Mouse (Mus musculus) intestine, postnatal 0 days (tissue): ENCODE measurements around the gene Zfp277. TPM values are rescaled to one million over a fixed set of nuclear protein-coding genes. Genes with fewer than 3 reads are reported as not detected.

ENCODE experiments used
- ATAC-seq: fragments of 200-750 bp; cut with Nextera tagmentation; 2 replicates; pipeline ENCODE4 v1.8.0; 2017; ENCODE audit warnings: mild to moderate bottlenecking, moderate TSS enrichment, moderate library complexity
- H3K27ac ChIP-seq: fragments of 300-500 bp; sonication (generic); 2 replicates; pipeline ENCODE4 v1.5.1; 2014; ENCODE audit warnings: mild to moderate bottlenecking, low read depth, low read length, moderate library complexity
- H3K27me3 ChIP-seq: fragments of 300-500 bp; sonication (generic); replicated peaks from 2 replicates; pipeline ENCODE4 v1.6.1; 2014; ENCODE audit warnings: low read length, mixed read lengths; ENCODE audit not compliant: control insufficient read depth, insufficient read depth
- H3K36me3 ChIP-seq: fragments of 300-500 bp; sonication (generic); 2 replicates; pipeline ENCODE4 v1.6.1; 2014; ENCODE audit warnings: mild to moderate bottlenecking, moderate library complexity; ENCODE audit not compliant: control insufficient read depth, insufficient read depth
- H3K4me1 ChIP-seq: fragments of 300-500 bp; sonication (generic); replicated peaks from 2 replicates; pipeline ENCODE4 v1.6.1; 2014; ENCODE audit warnings: antibody characterized with exemption, low read length, mixed read lengths; ENCODE audit not compliant: control insufficient read depth, insufficient read depth
- H3K4me2 ChIP-seq: fragments of 300-500 bp; sonication (generic); replicated peaks from 2 replicates; pipeline ENCODE4 v1.6.1; 2014; ENCODE audit warnings: low read depth, mild to moderate bottlenecking, moderate library complexity
- H3K4me3 ChIP-seq: fragments of 300-500 bp; sonication (generic); 2 replicates; pipeline ENCODE4 v1.5.1; 2014; ENCODE audit warnings: low read depth, low read length
- H3K9ac ChIP-seq: fragments of 300-500 bp; sonication (generic); 2 replicates; pipeline ENCODE4 v1.6.1; 2014; ENCODE audit warnings: mild to moderate bottlenecking, low read depth, low read length
- H3K9me3 ChIP-seq: fragments of 300-500 bp; sonication (generic); 2 replicates; pipeline ENCODE4 v1.6.1; 2016; ENCODE audit warnings: mixed run types; ENCODE audit not compliant: control insufficient read depth
- CTCF ChIP-seq: sonication (generic); IDR thresholded peaks from 2 replicates; pipeline ENCODE4 v1.5.1; 2016; ENCODE audit warnings: low read depth, mild to moderate bottlenecking, control low read depth, antibody characterized with exemption, moderate library complexity
- WGBS: fragments of 180-500 bp; shearing (Covaris S2); extraction: QIAGEN DNeasy Blood & Tissue Kit; methylation state at CpG from one replicate; pipeline ENCODE4 v1.1.7; 2014; 5-methylcytosine and 5-hydroxymethylcytosine counted together
- polyA plus RNA-seq: library from polyadenylated mRNA; unstranded; fragments of >200 nt; fragmentation: Nextera tagmentation; extraction: Ambion mirVana; gene quantifications from 2 replicates; pipeline ENCODE4 v1.2.1, GENCODE M21; 2015

The Zfp277 gene
- polyA plus RNA-seq, 1 experiment from 2014 or later: 19.9 TPM

DNA sequence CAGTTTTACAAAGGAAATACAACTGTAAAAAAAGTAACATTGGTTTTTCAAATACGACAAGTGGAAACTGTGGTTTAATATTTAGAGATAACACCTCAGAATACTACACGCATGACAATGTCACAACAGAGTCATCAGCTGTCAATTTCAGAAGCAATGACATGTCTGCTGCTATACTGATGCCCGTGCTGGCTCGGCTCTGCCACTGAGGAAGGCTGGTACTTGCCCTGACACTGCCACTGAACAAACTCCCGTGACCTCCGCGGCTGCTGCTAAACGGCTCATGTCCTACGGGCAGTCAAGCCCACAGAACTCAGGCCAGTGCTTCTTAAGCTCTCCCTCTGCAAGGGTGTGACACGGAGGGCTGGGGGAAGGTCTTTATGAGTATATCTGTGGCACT is 18.1 kb downstream of the Zfp277 start:
- H3K4me3 ChIP-seq: no peak overlapping the region
- no peak for TF ChIP-seq CTCF
- ATAC-seq: no peak
- H3K27me3 ChIP-seq: no peaks in the 10 kb centered on the region
- H3K27ac ChIP-seq: no peak overlapping the region
- H3K9me3 ChIP-seq: no peaks in the 10 kb centered on the region
- no peak overlapping the region for H3K4me2 ChIP-seq
- H3K4me1 ChIP-seq: no peaks in the 10 kb centered on the region
- H3K9ac ChIP-seq: no peak overlapping the region
- H3K36me3 ChIP-seq: no peaks in the 10 kb centered on the region
- 85% methylated on average over 10 of the region's 10 CpGs for WGBS

DNA sequence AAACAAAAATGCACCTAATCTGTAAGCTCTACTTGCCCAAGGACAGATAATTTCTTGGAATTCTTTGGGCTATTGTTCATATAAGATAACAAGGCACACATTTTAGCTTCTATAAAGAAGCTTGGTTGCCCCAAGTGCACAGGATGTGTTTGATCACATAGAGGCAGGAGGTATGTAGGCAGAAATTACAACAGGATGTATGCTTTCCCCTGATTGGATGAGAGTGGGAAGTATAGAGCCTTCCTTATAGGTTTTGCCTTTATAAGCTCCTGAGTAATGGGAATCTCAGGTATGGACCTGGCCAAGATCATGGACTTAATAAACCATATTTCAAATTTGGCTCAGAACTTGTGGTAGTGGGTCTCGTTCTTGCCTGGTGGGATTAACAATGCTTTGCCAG is 20.7 kb downstream of the Zfp277 start:
- Histone ChIP-seq H3K27ac (no peak overlapping the region), H3K4me1 (no peaks in the 10 kb centered on the region), H3K9ac (no peak overlapping the region), H3K4me2 (no peak overlapping the region), H3K36me3 (no peaks in the 10 kb centered on the region), H3K27me3 (no peaks in the 10 kb centered on the region), H3K4me3 (no peak overlapping the region), H3K9me3 (no peaks in the 10 kb centered on the region)
- ATAC-seq: no peak
- 97% methylated on average over 1 of the region's 1 CpGs for WGBS
- TF ChIP-seq CTCF: no peak

GRCm38 (mm10) chr12:40417257-40417656 is 28.4 kb downstream of the Zfp277 start:
- Histone ChIP-seq H3K27me3 (no peaks in the 10 kb centered on the region), H3K4me2 (no peak overlapping the region), H3K4me1 (no peaks in the 10 kb centered on the region), H3K9me3 (no peaks in the 10 kb centered on the region), H3K4me3 (no peak overlapping the region), H3K27ac (no peak overlapping the region), H3K9ac (no peak overlapping the region), H3K36me3 (no peaks in the 10 kb centered on the region)
- 64% methylated on average over 4 of the region's 4 CpGs for WGBS
- no peak for TF ChIP-seq CTCF
- peak; percentile 78 for ATAC-seq

DNA sequence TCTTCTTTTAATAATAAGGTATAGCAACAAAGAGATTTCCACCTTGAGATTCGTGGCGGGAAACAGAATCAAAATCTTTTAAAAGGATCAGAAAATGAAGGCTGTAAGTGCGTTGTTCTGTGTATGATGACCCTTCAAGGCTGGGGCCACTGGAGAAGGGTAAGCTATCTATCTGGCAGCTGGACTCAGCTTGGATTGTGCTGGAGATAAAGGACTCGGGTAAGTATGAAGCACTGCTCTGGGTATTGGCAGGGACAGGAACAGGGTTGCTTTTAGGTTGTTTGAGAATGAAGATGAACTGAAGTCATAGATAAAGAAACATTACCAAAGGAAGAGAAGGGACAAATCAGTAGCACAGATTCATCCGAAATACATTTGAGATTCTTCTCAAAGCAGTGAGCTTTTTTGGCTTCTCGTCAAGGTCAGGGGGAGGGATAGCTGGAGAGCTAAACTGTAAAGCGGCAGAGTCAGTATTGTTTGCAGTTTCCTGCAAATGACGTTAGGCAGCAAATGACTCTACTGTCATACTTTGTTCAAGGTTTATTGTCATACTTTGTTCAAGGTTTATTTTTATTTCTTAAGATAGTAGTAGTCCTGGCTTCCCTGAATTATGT is 30.3 kb downstream of the Zfp277 start:
- no peak overlapping the region for H3K4me2 ChIP-seq
- H3K4me3 ChIP-seq: no peak overlapping the region
- no peak overlapping the region for H3K9ac ChIP-seq
- H3K36me3 ChIP-seq: 0 out of 2 replicates have a peak, but pooled peaks cover 2% of the 10 kb centered on the region
- H3K4me1 ChIP-seq: no peaks in the 10 kb centered on the region
- no peak overlapping the region for H3K27ac ChIP-seq
- H3K27me3 ChIP-seq: no peaks in the 10 kb centered on the region
- TF ChIP-seq CTCF: no peak
- H3K9me3 ChIP-seq: no peaks in the 10 kb centered on the region
- 63% methylated on average over 8 of the region's 8 CpGs for WGBS
- no peak for ATAC-seq

DNA sequence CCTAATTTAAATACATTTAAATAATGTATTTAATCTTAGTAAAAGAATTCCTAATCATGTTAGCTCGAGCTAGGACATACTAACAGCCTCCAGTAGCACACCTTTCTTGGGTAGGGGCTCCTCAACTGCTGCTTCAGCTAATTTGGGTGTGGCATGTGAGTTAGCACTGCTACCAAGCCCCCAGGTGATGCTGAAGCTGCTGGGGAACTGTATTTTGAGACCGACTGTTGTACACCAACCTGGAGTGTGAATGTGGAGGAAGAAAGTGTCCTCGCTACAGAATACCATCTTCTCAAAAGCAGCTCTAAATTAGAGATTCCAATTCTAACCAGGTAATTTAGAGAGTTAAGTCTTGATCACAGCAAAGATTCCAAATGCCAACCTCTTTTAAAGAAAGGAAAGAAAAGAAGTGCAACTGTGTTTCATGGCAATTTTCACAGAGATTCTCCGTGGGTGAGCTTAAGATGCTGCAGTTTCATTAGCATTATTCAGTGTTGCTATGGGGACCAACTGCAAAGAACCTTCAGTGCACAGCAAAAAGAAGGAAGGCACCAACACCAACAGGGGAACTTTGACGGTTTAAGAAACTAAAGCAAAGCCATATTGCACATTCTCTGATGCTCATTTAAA is 30.9 kb downstream of the Zfp277 start:
- Histone ChIP-seq H3K27ac (no peak overlapping the region), H3K4me2 (no peak overlapping the region), H3K27me3 (no peaks in the 10 kb centered on the region), H3K9me3 (no peaks in the 10 kb centered on the region), H3K36me3 (0 out of 2 replicates have a peak, but pooled peaks cover 2% of the 10 kb centered on the region), H3K9ac (no peak overlapping the region), H3K4me3 (no peak overlapping the region), H3K4me1 (no peaks in the 10 kb centered on the region)
- no peak for TF ChIP-seq CTCF
- WGBS: 82% methylated on average over 5 of the region's 5 CpGs
- no peak for ATAC-seq

DNA sequence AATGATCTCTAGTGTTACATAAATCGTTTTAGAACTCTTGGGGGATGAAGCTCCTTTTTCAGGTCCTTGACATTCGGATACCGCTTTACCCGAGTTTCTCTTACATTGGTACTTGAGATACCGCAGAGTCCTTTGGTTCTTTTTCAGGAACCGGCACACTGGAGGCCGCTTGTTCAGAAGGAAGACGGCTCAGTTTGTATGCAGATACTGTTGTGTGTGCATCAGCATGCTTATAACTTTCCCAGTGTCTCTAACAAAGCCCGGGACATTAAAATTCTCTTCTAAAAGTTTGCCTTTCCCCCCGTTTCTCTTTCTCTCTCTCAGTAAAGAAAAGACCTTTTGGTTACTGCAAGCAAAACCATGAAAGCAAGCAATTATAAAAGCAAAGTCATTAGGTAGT is 45.9 kb downstream of the Zfp277 start:
- H3K4me3 ChIP-seq: no peak overlapping the region
- 94% methylated on average over 10 of the region's 10 CpGs for WGBS
- H3K4me1 ChIP-seq: no peaks in the 10 kb centered on the region
- no peak for ATAC-seq
- H3K4me2 ChIP-seq: no peak overlapping the region
- H3K9ac ChIP-seq: no peak overlapping the region
- H3K9me3 ChIP-seq: no peaks in the 10 kb centered on the region
- TF ChIP-seq CTCF: no peak
- no peaks in the 10 kb centered on the region for H3K36me3 ChIP-seq
- H3K27ac ChIP-seq: no peak overlapping the region
- H3K27me3 ChIP-seq: no peaks in the 10 kb centered on the region
